Mouse (Mus musculus): ENCODE measurements around the gene Zfp217. TPM values are rescaled to one million over a fixed set of nuclear protein-coding genes. Genes with fewer than 3 reads are reported as not detected.
A peak's percentile ranks its signal among the peaks of the same experiment; 100 is the strongest.

Zfp217 gene
- total RNA-seq, 2 experiments from 2014 or later = 7.7 to 10.1 TPM

DNA sequence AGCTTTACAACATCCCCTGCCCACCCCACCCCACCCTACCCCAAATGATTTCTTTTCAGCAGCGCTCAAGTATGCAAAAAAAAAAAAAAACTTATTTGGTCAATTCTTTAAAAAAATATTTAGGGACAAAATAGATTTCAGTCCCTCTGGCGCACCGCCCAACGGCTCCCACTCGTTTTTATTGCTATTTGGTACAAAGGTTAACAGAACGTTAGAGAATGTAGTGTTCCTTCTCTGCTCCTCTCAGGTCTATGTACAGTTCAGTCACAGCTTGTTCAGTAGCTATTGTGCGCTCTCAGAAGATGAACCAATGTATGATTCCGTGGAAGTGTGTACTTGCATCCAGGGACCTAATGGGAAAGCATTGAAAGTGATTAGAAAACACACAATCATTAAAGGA is 37.6 kb downstream of the Zfp217 start:
- intact Hi-C loops (cut with DNase I; ENCODE audit: low total_unique reads) = no loop called here
- no peak for DNase-seq

DNA sequence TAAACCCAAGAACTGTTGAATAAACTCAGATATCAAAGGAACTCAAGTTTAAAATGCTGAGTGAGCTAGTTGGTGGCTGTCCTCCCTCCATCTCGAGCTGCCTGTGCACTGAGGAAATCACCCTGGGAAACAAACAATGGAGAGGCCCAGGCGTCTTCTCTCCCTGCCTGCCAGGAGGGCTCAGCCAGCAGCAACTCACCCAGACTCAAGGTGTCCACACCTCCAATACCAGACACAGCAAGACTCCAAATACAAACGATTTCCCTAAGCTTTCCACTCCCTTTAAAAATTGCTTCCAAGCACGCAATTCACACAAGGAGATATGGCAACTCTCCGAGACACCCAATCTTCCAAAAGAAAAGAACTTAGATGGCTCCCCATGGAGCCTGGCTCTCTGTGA is 38.4 kb downstream of the Zfp217 start:
- no peak for DNase-seq
- intact Hi-C loops (cut with DNase I; ENCODE audit: low total_unique reads) = loop anchor here (10.0 kb wide), 1 partner anchor 1045 kb away; no protein-coding TSS in a partner anchor

DNA sequence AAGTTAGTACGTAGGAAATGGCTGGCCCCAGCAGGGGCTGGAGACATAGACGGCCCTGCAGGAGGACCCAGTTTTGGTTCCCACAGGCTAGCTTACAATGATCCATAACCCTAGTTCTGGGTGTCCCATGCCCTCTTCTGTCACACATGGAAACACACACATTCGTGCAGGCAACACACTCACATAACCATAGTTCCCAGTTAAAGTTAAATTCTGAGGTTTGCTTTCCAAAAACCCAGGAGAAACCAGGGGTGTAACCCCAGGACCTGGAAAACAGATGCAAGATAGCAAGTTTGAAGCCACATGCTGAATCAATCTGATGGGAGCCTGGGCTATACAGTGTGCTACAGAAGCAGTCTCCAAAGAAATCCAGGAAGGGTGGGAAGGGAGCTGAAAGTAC is 40.1 kb downstream of the Zfp217 start:
- DNase-seq = no peak
- intact Hi-C loops (cut with DNase I; ENCODE audit: low total_unique reads) = loop anchor here (10.0 kb wide), 1 partner anchor 1043 kb away; no protein-coding TSS in a partner anchor

DNA sequence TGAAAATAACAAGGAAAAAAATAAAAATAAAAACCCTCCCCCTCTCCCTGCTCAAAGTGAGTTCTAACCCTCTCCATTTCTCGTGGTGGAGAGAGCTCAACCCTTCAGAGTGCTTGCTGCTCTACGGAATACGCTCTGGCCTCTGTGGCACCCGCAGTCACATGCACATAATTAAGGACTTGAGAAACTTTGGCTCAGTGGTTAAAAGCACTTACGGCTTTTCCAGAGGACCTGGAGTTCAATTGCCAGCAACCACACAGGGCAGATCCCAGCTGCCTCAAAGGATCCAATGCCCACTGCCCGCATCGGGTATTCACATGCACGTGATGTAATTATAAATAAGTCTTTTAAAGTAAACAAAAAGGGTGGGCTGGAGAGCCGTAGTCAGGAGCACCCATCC is 41.9 kb downstream of the Zfp217 start:
- DNase-seq = no peak
- intact Hi-C loops (cut with DNase I; ENCODE audit: low total_unique reads) = loop anchor here (10.0 kb wide), 1 partner anchor 1041 kb away; no protein-coding TSS in a partner anchor

GRCm38 (mm10) chr2:170104396-170104795 is 43.5 kb downstream of the Zfp217 start:
- intact Hi-C loops (cut with DNase I; ENCODE audit: low total_unique reads) = loop anchor here (10.0 kb wide), 1 partner anchor 1040 kb away; no protein-coding TSS in a partner anchor

GRCm38 (mm10) chr2:170103852-170104251 is 44.1 kb downstream of the Zfp217 start:
- intact Hi-C loops (cut with DNase I; ENCODE audit: low total_unique reads) = loop anchor here (10.0 kb wide), 1 partner anchor 1039 kb away; no protein-coding TSS in a partner anchor
- peak; percentile 56 for DNase-seq

More at GRCm38 (mm10) chr2:170104396-170104795, 43.5 kb downstream of the Zfp217 start:
- DNase-seq = no peak

DNA sequence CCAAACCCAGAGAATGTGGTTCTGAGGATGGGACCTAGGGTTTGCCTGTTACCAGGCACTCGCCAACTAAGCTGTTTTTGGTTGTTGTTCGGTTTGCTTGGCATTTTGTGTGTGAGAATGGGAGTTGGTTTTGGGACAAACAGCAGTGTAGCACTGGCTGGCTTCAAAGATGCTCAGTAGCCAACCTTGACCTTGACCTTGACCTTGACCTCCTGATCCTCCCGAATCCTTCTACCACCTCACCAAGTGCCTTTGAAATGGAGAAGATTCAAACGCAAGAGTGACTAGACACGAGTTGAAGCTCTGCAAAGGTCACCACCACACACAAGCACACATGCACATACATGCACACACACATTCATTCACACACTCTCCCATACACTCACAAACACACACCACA is 44.6 kb downstream of the Zfp217 start:
- intact Hi-C loops (cut with DNase I; ENCODE audit: low total_unique reads) = loop anchor here (10.0 kb wide), 1 partner anchor 1039 kb away; no protein-coding TSS in a partner anchor
- DNase-seq = no peak

- DNase-seq = no peak
Measured at GRCm38 (mm10) chr2:170101932-170102331, 46.0 kb downstream of the Zfp217 start.

GRCm38 (mm10) chr2:170101132-170101531 is 46.8 kb downstream of the Zfp217 start:
- DNase-seq = peak; percentile 90
- intact Hi-C loops (cut with DNase I; ENCODE audit: low total_unique reads) = loop anchor here (10.0 kb wide), 1 partner anchor 1036 kb away; no protein-coding TSS in a partner anchor

More at GRCm38 (mm10) chr2:170101932-170102331, 46.0 kb downstream of the Zfp217 start:
- intact Hi-C loops (cut with DNase I; ENCODE audit: low total_unique reads) = loop anchor here (10.0 kb wide), 1 partner anchor 1037 kb away; no protein-coding TSS in a partner anchor

GRCm38 (mm10) chr2:170094871-170095270 is 53.0 kb downstream of the Zfp217 start:
- no peak for DNase-seq
- intact Hi-C loops (cut with DNase I; ENCODE audit: low total_unique reads) = no loop called here

DNA sequence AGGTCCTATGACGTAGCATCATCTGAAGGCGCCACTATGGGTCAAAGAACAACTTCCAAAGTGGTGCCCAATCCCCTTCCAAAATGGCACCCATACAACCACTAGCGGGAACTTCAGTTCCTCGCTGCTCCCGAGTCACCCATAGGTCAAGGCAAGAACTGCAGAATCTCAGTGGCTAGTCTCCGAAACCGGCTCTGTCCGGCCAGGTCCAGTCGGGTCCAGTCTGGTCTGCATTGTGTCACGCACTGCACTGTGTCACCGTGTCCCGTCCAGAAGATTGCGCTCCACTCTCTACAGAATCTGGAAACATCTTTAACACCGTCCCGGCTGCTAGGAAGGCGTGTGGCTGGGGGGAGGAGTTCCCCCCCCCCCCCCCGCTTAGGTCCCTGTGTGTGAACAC is 53.7 kb downstream of the Zfp217 start:
- intact Hi-C loops (cut with DNase I; ENCODE audit: low total_unique reads) = no loop called here
- DNase-seq = no peak

GRCm38 (mm10) chr2:170091563-170092443 is 56.1 kb downstream of the Zfp217 start:
- intact Hi-C loops (cut with DNase I; ENCODE audit: low total_unique reads) = no loop called here
- no peak for DNase-seq

- intact Hi-C loops (cut with DNase I; ENCODE audit: low total_unique reads) = no loop called here
- peak; percentile 35 for DNase-seq
Measured at GRCm38 (mm10) chr2:170078442-170079017, 69.4 kb downstream of the Zfp217 start.

DNA sequence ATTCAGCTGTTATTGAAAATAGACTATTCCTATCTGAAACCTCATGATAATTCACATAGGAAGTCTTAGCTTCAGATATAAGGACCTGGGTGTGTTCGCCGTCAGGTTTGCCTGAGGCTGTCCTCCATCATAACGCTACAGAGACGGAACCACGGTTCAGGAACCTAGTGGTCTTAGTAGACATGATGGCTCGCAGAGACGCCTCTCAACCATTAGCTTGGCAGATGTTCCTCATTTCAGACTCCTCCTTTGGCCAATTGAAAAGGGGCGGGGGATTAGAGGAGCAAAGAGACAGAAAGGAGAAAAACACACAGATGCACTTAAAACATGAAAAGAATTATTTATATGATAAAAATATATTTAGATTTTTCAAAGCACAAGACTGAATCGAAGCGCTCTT is 69.9 kb downstream of the Zfp217 start:
- intact Hi-C loops (cut with DNase I; ENCODE audit: low total_unique reads) = no loop called here
- no peak for DNase-seq

DNA sequence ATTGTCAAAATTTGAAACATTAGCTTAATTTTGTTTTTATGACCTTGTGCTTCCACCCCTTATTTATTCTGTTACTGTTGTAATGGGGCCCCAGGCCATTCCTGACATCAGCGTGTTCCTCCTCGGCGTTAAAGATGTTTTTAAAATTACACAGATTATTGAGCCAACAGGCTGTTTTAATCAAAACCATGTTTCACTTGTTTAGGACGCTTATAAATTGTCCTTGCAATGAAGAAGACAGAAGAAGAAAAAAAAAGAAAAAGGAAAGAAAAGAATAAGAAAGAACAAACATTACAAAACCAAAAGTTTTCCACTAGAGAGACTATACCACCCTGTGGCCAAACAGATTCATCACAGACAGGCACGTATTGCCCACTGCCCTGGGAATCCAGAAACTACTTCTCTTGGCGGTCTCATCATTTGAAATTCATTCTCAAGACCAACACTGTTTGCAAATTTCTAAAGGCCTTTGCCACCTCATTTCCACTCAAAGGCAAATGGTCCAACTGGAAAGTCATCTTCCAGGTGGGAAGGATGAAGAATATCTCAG is 70.9 kb downstream of the Zfp217 start:
- intact Hi-C loops (cut with DNase I; ENCODE audit: low total_unique reads) = no loop called here
- no peak for DNase-seq

DNA sequence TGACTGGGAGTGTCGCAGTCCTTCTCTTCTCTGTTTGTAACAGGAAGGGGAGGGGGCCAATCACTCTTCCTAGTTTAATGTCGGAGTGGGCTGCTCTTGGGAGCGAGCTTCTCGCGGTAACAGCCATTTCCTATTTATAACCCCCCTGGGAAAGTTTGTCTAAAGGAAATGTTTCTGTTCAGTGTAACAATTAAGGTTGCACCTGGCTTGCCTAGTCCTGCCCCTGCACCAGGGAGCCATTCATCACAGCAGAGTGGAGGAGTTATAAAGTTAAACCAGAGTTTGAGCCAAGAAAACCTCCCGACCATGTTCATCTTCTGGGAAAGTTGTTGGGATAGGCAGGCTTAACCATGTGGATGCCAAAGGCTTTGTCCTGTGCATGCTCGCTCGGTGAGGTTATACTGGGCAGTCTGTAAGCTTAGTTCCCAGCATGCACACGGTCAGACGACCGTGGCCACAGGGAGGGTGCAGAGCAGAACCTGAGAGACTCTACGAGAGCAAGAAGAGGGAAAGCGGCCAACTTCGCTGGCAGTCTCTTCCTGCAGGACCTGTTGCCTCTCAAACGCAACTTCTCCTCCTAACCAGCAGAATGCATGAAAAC is 77.2 kb downstream of the Zfp217 start:
- intact Hi-C loops (cut with DNase I; ENCODE audit: low total_unique reads) = no loop called here
- peak; percentile 66 for DNase-seq

- intact Hi-C loops (cut with DNase I; ENCODE audit: low total_unique reads) = no loop called here
- peak; percentile 64 for DNase-seq
Measured at GRCm38 (mm10) chr2:170069976-170070375, 77.9 kb downstream of the Zfp217 start.

GRCm38 (mm10) chr2:170062378-170062777 is 85.5 kb downstream of the Zfp217 start:
- intact Hi-C loops (cut with DNase I; ENCODE audit: low total_unique reads) = no loop called here
- no peak for DNase-seq

DNA sequence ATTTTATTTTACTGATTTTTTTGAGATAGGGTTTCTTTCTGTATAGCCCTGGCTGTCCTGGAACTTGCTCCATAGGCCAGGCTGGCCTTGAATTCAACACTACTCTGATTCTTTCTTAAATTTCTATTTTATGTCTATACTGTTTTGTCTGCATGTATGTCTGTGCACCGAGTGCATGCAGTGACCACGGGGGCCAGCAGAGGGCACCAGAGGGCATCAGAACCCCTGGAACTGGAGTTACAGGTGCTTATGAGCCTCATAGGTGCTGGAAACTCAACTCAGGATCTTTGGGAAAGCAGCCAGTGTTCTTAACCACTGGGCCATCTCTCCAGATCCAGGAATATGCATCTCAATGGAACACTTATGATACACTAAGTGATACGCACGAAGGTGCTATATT is 87.8 kb downstream of the Zfp217 start:
- no peak for DNase-seq
- intact Hi-C loops (cut with DNase I; ENCODE audit: low total_unique reads) = no loop called here

GRCm38 (mm10) chr2:170058774-170059173 is 89.1 kb downstream of the Zfp217 start:
- DNase-seq = no peak
- intact Hi-C loops (cut with DNase I; ENCODE audit: low total_unique reads) = no loop called here

All from gastrocnemius, postnatal 14 days (tissue).